Mouse (Mus musculus) 3134 (cell line): ENCODE data around the gene Pcgf3.

ENCODE experiments used
- DNase-seq: peaks from one replicate; pipeline ENCODE4 v3.0.0-alpha.2; 2011; ENCODE audit warnings: low spot score; ENCODE audit not compliant: insufficient read length; ENCODE audit errors: extremely low read depth

The Pcgf3 gene

DNA sequence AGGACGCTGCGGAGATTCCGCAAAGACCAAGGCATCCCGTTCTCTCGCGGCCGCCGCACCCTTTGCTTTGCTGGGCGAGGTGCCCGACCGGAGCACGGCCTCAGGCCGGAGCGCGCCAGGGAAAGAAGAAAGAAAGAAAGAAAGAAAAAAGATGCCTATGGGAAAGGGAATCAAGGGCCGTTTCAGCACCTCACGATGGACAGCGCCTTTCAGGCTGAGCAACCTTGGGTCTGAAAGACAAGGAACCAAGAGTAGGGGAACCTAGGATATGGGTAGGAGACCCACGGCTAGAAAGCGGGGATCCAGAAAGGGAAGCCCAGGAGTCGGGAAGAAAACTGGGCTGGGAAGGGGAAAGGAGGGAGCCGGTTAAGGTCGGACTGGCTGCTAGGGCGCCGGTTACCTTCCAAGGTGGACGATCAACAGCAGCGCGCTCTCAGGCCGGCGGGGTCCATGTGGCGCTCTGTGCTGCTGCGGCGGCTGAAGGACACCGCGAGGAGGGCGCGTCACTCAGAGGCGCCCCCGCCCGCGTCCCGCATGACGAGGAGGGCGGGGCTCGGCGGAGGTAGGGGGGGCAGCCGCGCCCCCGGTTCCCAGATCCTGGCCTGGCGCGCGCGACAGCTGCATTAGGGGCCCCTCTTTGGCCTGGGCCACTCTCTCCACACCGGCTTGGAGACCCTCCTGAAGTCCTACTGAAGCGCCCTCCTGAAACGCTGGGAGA, 88.6 kb downstream of the Pcgf3 start, which contains the start of gene Cplx1:
Cplx1 (minus strand) TSS at position 536 of the 718 bp plus-strand sequence.
- DNase-seq = no peak

DNA sequence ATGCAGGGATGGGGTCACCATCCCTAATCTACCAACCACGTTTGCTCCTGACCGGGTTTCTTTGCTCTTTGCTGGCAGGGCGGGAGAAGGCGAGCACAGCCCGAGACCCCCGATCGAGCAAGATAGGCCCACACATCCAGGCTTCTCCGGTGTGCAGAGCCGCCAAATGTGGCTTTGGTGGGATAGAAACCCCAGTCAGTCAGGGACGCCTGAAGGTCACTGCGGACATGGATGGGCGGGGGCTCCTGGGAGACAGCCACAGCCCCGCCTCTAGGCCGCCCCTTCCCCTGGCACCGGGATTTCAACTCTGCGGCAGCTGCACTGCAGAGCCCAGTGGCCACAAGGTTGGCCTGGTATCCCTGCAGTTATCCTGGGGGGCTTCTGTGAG, 89.2 kb downstream of the Pcgf3 start:
- no peak for DNase-seq

GRCm38 (mm10) chr5:108554041-108554440, 93.0 kb downstream of the Pcgf3 start:
- DNase-seq = no peak
